Mouse (Mus musculus) liver, adult 10 weeks (tissue): ENCODE data around the gene Usp17lc. TPM values are rescaled to one million over a fixed set of nuclear protein-coding genes. Genes with fewer than 3 reads are reported as not detected.

Source experiments
- polyA plus RNA-seq: library from polyadenylated mRNA; stranded (reverse); fragments of 350-450 nt; fragmentation: Illumina TruSeq; extraction: RNeasy Lipid Tissue Mini Kit (QIAGEN cat#74804); gene quantifications from one replicate; pipeline ENCODE4 v1.2.3, GENCODE M21; 2014; ENCODE audit warnings: low read depth, low replicate concordance

The Usp17lc gene
- polyA plus RNA-seq: not detected

GRCm38 (mm10) chr7:103414772-103415171 is at the start of gene Usp17lc:
Gene Usp17lc, plus strand, starts transcription at chr7:103415072.

DNA sequence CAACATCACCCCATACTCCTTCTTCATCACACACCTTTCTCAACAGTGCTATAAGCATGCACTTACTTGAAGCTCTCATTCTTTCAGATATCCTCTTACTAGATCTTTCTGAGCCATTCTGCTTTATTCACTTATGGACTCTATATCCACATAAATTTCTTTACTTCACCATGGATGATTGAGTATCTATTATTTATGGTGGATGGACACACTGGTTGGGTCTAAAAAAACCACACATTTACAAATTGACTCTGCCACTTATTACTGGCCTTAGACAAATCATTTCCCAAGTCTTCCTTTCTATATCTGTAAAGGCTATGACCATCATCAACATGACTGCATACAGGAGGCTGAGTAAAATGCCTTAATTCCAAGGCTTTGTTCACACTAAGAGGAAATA is 28.8 kb upstream of the Usp17lc start, which contains the start of gene Olfr603:
Gene Olfr603, minus strand, starts transcription at position 101 of the 400 bp plus-strand sequence.

DNA sequence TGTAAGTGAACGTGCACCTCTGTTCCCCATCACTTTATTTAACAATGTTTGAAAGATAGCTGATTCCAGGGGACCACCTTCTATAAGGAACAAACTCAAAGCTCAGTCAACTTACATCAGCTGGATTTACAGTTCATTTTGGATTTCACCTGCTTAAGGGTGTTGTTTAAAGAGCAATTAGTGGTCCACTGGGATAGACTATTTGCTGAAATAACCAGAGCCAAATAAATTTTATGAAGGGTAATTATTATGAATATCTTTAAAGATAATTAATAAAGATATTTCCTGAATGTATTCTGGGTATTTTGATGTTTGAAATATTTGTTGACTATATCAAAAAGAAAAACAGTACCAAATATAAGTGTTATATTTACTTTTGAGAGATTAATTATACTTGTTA is 30.5 kb downstream of the Usp17lc start, which contains the start of gene Olfr605:
Gene Olfr605, minus strand, starts transcription at position 101 of the 400 bp plus-strand sequence.

DNA sequence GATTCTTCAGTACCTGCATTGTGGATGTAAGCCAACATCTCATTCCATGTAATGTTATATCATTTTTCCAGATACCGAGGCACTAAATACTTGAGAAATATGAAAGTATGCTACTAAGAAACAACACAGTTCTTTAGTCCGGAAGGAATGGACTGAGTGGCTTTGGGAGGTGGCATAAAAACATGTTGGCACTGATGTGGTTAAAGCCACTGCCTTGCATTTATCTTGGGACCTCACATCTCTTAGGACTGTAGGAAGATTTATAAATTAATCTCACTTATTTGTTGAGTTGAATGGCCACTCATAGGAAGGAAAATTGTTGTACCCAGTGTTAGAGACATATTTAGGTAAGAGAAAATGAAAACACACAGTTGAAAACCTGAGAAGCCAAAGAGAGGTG is 33.9 kb downstream of the Usp17lc start, which contains the start of gene Olfr606:
Gene Olfr606, plus strand, starts transcription at position 301 of the 400 bp plus-strand sequence.

Other genes with a start within 250 kb of the Usp17lc start
- not detected for gene Olfr591, start 236.7 kb upstream of the Usp17lc start, polyA plus RNA-seq
- gene Olfr592, start 230.3 kb upstream of the Usp17lc start, polyA plus RNA-seq: not detected
- gene Olfr593, start 203.2 kb upstream of the Usp17lc start, polyA plus RNA-seq: not detected
- not detected for gene Olfr594, start 198.1 kb upstream of the Usp17lc start, polyA plus RNA-seq
- gene Usp17ld, start 162.6 kb upstream of the Usp17lc start, polyA plus RNA-seq: not detected
- not detected for gene Olfr596, start 109.4 kb upstream of the Usp17lc start, polyA plus RNA-seq
- gene Olfr597, start 98.8 kb upstream of the Usp17lc start, polyA plus RNA-seq: not detected
- gene Olfr598, start 91.5 kb upstream of the Usp17lc start, polyA plus RNA-seq: not detected
- not detected for gene Olfr599, start 79.2 kb upstream of the Usp17lc start, polyA plus RNA-seq
- gene Olfr600, start 65.4 kb upstream of the Usp17lc start, polyA plus RNA-seq: not detected
- not detected for gene Olfr601, start 52.4 kb upstream of the Usp17lc start, polyA plus RNA-seq
- gene Olfr603, start 28.9 kb upstream of the Usp17lc start, polyA plus RNA-seq: not detected
- not detected for gene Olfr605, start 30.4 kb downstream of the Usp17lc start, polyA plus RNA-seq
- gene Olfr606, start 34.0 kb downstream of the Usp17lc start, polyA plus RNA-seq: not detected
- not detected for gene Olfr607, start 49.1 kb downstream of the Usp17lc start, polyA plus RNA-seq
- gene Olfr608, start 54.8 kb downstream of the Usp17lc start, polyA plus RNA-seq: not detected
- gene Olfr609, start 83.0 kb downstream of the Usp17lc start, polyA plus RNA-seq: not detected
- gene Olfr610, start 97.0 kb downstream of the Usp17lc start, polyA plus RNA-seq: not detected
- not detected for gene Olfr611, start 105.8 kb downstream of the Usp17lc start, polyA plus RNA-seq
- gene Olfr612, start 127.6 kb downstream of the Usp17lc start, polyA plus RNA-seq: not detected
- gene Olfr613, start 133.0 kb downstream of the Usp17lc start, polyA plus RNA-seq: not detected
- gene Olfr615, start 141.0 kb downstream of the Usp17lc start, polyA plus RNA-seq: not detected
- gene Olfr616, start 154.1 kb downstream of the Usp17lc start, polyA plus RNA-seq: not detected
- not detected for gene Olfr617, start 158.0 kb downstream of the Usp17lc start, polyA plus RNA-seq
- gene Olfr618, start 175.0 kb downstream of the Usp17lc start, polyA plus RNA-seq: not detected
- gene Olfr619, start 185.5 kb downstream of the Usp17lc start, polyA plus RNA-seq: not detected
- gene Olfr620, start 197.5 kb downstream of the Usp17lc start, polyA plus RNA-seq: not detected
- not detected for gene Olfr622, start 227.6 kb downstream of the Usp17lc start, polyA plus RNA-seq
- gene Olfr623, start 248.6 kb downstream of the Usp17lc start, polyA plus RNA-seq: not detected